Mouse (Mus musculus): Measurements from ENCODE around the gene Zfp985. TPM values are rescaled to one million over a fixed set of nuclear protein-coding genes. Genes with fewer than 3 reads are reported as not detected.

Zfp985 gene
- polyA plus RNA-seq, 1 experiment, result 0.51 TPM

Other genes with a start within 250 kb of the Zfp985 start
- not detected in 2 replicates for gene Zfp988, start 247.6 kb upstream of the Zfp985 start, polyA plus RNA-seq (2011; ENCODE audit: insufficient read length, low read depth, missing spikeins)
- gene Zfp978, start 192.0 kb upstream of the Zfp985 start, polyA plus RNA-seq (2011; ENCODE audit: insufficient read length, low read depth, missing spikeins), result not detected in 2 replicates
- gene Zfp982, start 60.9 kb upstream of the Zfp985 start, polyA plus RNA-seq (2011; ENCODE audit: insufficient read length, low read depth, missing spikeins), result 5.7 and 8.0 TPM in 2 replicates
- gene Gm16503, start 13.1 kb upstream of the Zfp985 start, polyA plus RNA-seq (2011; ENCODE audit: insufficient read length, low read depth, missing spikeins), result 0.20 and 0.21 TPM in 2 replicates
- gene Zfp979, start 89.2 kb downstream of the Zfp985 start, polyA plus RNA-seq (2011; ENCODE audit: insufficient read length, low read depth, missing spikeins), result 1.2 and 2.4 TPM in 2 replicates
- gene Zfp534, start 149.3 kb downstream of the Zfp985 start, polyA plus RNA-seq (2011; ENCODE audit: insufficient read length, low read depth, missing spikeins), result not detected in 2 replicates